Mouse (Mus musculus) forelimb bud, embryonic 11.5 days (tissue): ENCODE data around the gene Cxadr.
"Not testable (repeated sequence)": the region's sequence is repeated elsewhere in the genome, so short reads cannot be mapped to it uniquely, and the experiment has no call there.

Source experiments
- DNase-seq: peaks from one replicate; pipeline ENCODE4 v3.0.0-alpha.2; 2012; ENCODE audit warnings: low read depth, low spot score

Cxadr gene

DNA sequence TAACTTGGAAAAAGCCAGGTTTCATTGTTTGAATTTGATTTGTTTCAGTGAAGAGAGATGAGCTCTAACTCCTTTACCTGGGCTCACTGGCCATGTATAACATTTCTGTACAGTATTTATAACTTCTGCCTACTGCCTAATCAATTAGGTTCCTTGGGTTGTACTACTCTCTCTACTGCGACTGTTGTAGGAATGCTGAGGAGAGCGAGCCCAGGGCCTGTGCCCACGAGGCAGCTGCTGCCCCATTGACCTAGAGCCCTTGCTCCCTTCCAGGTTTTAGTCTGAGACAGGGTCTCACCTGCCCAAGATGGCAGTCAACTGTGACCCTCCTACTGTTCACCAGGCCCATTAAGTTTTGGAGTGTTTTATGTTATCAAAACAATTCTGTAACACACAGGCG is 60.2 kb downstream of the Cxadr start:
- DNase-seq, result no peak

DNA sequence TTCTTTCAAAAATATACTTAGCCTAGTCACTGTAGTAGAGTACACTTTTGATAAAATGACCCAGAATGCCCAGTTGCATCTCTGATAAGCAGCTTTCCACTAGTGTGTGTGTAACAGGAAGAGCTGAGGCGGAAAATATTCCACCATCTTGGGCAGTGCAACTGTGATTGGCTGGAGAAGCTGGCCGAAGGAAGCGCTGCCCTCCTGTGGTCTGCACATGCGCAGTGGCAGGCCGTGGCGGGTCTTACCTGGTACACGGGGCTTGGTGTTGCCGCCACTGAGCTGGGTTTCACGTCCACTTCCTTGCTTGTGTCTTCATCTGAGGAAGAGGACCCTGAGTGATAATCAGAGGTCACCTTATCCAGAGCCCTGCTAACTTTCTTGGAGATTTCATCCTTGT is 63.3 kb downstream of the Cxadr start:
- DNase-seq, result not testable (repeated sequence)

DNA sequence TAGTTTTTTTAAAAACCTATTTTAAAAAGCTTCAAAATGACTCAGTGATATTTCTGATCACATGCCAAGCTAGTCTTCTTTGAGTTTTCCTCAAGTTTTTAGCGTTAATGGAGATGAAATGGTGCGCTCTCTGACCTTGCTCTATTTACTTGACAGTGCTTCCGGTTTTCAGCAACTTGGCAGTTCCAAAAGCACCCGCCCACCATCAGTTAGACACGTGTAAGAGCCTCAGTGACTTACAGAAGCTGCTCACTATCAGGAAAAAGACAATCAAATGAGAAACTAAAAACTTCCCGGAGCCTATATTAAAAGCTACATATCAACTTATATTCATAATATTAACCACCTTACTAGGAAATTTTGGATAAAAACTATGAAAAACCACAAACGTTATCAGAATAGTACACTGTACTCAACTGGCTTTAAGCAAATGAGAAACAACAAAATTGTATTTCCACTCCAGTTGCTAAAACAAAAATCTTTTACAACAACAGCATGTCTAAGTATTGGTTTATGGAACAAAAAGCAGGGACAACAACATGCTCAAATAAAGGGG is 70.3 kb downstream of the Cxadr start:
- no peak for DNase-seq

DNA sequence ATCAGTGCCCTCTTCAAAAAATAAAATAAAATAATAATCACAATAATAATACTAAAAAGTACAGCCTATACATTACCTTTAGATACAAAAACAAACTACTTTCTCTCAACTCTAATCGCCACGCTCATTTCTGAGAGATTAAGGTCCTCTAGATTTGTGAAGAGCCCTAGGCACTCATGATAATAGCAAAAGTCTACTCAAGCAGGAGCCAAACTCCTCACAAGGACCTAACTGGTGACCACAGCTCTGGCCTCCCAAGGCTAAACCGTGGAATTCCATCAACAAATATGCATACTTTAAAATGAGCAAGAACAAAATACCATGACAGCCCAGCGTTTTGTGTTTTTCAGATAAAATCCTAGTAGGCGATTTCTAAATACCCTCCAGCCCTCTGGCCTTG is 71.5 kb downstream of the Cxadr start:
- no peak for DNase-seq

DNA sequence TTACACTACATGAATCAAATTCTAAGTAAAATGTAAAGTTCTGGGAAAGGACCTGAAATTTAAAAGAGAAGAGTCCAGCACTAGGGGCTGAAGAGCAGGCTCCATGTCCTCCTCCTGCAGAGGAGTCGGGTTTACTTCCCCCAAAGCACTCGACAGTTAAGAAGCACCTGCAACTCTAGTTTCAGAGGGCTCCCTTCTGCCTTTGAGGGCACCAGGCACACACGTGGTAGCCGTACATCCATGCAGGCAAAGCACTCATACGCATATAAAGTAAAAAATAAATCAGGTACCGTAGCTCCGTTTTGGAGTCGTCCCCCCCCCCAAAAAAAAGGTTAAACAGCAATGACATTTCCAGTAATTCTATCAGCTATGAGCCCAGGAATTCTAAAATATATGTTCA is 72.5 kb downstream of the Cxadr start:
- DNase-seq, result no peak

DNA sequence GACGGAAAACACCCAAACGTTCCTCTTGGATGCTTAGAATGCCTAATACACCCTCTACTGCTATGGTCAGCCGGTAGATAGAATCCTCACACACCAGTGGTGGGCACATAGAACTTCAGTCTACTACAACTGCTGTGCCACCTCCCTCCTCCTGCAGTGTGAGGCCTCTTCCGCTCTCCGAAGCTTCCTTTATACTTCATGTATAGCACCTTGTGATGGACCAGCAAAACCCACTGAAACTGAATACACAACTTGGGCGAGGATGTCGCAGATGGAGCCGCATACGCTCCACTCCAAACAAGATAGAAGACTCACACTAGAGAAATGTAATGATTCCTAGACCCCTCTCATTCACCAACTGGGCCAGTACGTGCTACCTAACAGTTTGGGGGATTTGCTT is 73.9 kb downstream of the Cxadr start:
- DNase-seq, result peak; percentile 33

DNA sequence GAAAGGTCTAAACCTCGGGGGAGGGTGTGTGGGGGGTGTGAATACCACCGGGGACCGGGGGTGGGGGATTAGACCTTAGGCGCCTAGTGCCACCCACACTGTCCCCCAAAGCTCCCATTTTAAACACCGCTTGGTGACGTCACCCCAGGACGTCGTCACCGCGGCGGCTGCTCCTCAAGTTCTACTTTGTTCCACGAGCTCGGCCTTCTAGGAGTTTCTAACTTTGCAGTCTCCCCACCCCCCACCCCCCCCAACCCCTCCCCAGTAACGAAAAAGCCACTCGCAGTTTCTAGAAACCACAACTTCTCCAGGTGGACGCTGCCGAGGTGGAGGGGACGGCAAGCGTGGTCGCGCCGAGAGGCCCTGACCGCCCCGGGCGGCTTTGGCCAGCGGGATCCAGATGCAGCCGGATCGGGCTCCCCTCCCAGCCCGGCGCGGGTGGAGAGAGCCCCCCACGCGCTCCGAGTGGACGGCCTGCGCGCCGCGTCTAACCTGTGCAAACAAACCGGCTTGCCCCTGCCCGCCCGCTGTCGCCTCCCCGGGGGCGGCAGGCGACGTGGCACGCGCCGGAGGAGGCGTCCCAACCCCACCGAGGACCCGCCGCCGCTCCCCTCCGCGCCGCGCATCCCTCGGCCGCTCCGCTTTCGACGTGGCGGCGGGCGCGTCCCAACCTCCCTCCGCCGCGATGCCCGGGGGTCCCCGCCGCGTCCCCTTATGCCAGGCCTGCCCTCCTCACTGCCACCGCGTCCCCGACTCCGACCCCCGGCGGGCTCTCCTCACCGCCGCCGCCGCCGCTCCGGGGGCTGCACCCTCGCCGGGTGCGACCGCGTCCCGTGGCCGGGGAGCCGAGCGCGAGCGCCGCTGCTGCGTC is 74.8 kb downstream of the Cxadr start:
- peak; percentile 67 for DNase-seq

DNA sequence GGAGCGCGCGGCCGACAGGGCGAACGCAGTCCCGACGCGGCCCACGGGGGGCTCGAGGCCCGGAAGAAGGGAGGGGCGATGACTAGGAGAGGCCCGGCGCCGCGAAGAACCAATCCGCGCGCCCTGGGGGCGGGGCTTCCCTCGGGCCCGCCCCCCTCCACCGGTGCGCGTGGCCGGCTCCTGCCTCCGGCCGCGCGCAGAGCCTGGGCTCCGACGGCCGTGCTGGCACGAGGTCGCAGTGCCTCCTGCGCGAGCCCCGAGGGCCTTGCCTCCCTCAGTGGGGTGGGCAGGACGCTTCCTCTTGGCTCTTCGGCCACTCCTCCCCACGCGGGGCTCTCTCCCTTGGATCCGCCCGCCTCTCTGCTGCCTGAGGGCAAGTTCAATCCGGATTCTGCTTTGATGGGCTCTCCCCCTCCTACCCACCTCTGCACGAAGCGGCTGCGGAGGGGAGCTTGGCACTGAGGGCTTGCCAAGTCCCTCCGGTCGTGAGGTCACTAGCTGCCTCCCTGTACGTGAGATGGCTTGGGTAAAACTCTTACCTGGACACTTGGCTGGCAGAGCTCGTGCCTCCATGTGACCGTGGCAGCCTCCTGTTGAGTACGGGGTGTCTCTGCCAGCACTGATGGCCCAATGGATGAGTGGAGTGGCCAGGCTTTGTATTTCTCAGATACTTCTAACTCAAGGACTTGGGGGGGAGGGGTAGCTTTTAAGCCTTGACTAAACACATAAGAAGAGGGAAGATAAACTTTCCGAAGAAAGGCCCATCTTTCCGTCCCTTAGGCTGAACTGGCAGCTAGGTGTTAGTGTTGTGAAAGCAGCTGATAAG is 75.7 kb downstream of the Cxadr start, which contains the start of gene Btg3:
TSS of gene Btg3 (minus strand) at position 448 of the 826 bp plus-strand sequence.
- peak; percentile 92 for DNase-seq

DNA sequence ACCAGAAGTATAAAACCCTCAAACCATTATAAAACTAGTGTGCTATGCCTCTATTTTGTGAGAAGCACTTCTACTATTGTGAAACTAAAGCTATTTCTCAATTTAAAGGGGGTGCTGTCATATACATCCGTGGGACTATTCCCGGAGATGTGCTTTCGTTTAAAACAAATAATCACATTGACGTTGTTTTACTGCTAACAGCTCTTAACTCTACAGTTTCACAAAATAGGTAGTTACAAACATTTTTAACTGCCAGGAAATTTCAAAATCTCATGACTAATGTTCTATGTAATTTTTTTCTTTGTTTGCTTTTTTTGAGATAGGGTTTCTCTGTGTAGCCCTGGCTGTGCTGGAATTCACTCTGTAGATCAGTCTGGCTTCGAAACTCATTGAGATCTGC is 77.2 kb downstream of the Cxadr start:
- no peak for DNase-seq

DNA sequence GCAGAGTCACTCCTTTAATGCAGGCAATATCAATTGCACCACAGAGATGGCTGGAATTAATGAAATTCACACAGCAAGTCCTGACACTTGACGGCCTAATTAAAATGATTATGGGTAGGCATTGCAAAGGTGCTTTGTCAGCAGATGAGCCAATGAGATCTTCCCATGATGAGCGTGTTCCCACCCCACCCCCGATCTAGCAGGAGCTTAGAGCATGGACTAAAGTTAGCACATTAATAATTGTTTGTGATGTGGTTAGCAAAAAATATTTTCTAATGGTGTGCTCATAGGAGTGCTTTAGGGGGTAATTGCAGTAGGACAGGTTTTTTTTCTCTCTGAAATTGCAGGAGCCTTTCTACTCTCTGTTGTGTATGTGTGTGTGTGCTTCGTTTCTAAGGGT is 87.8 kb downstream of the Cxadr start:
- no peak for DNase-seq

DNA sequence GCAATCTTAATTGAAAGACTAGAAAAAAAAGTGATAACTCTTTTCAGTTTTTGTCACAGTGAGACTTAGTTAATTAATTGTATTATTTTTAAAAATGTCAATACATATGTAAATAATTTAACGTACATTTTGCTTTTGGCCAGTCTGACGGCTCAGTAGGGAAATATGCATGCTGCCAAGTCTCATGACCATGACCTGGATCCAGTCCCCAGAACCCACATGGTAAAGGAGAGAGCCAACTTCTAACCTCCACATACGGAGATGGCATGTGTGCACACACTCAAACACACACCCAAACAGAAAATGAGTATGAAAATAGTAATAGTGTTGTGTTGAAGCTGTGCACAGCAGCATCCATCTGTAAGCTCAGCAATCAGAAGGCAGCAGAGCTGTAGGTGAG is 88.7 kb downstream of the Cxadr start:
- no peak for DNase-seq

DNA sequence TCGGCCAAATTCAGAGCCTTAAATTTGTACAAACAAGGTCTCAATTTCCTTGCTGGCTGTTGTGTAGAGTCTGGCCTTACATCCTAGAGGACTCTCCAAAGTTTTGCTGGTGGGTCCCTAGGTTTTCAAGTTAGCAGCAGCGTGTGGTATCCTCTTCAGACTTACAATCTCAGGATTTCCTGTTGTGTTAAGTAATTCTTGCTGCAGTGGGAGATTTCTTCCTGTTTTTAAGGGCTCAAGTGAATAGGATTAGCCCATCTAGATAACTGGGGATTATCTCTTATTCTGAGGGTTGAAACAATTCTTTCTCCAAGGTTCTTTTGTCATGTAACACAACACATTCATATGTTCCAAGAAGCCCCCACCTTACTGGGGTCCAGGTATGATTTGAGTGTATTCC is 90.1 kb downstream of the Cxadr start:
- no peak for DNase-seq

DNA sequence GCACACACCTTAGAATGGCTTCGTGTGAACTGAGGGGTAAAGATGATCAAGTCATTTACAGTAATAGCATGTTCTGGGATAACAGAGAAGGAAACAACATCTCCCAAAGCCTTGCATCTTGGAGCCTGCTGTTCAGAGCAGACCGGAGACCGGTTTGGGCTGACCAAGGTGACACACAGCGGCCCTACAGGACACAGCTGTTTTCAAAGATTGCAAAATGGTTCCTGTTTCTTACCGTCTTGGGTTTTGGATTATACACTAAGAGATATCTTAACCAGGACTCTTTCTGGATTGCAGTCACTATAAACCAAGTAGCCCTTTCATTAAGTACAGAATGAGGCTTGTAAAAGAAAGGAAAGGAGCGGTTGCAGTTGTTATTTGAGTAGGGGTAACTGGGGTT is 97.4 kb downstream of the Cxadr start:
- no peak for DNase-seq

DNA sequence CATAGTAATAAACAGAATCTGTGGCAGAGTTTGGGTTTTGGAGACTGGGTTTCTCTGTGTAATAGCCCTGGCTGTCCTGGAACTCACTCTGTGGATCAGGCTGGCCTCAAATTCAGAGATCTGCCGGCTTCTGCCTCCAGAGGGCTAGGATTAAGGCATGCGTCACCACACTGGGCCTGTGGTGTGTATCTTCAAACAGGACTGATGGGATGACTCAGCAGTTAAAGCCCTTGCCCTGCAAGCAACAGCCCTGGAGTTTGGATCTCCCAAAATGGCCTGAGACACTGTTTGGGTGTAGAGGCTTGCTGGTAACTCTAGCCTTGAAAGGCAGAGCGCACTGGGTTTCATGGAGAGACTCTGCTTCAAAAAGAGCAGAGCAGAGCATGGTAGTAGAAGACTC is 98.1 kb downstream of the Cxadr start:
- DNase-seq, result no peak

DNA sequence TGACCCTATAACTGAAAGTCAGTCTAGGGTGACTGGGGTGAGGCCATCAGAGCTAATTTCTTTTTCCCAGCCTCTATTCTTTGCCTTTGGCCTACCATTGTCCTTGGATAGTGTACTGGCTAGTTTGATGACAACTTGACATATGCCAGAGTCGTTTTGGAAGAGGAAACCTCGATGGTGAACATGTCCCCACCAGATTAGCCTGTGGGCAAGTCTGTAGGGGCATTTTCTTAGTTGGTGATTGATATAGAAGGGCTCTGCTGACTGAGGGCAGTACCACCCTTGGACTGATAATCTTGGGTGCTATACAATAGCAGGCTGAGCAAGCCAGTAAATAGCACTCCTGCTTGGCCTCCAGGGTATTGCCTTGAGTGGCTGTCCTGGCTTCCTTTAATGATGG is 101.0 kb downstream of the Cxadr start:
- no peak for DNase-seq

DNA sequence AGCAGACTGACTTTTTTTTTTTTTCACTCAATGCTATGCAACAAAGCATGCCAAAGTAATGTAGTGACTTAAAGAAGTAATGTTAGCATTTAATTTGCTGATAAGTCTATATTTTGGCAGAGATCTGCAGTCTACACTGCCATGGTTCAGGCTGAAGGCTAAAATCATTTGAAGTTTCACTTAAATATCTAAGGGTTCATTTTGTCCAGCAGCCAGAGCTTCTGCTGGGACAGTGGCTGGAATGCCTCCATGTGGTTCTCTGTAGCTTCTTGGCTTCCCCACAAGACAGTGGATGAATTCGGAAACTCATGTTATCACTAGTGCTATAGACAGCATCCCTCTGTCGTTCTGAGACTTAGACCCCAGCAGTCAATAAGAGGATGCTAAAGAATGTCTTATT is 105.4 kb downstream of the Cxadr start:
- no peak for DNase-seq

DNA sequence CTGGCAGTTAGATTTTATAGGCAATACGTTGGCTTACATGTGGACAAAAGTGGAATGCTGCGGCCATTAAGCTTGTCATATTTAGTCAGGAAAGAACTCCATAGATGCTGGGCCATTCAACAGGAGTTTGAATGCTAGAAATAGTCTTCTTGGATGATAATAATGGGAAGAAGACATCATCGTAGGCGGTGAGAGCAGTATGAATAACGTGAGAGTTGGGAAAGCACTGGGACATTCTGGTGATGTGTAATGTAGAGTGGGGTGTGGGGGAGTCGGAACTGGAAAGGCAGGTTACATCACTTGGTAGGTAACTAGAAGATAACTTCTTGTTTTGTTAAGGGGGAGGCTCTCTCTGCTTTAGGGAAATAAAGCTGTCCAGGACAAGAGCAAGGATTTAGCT is 106.6 kb downstream of the Cxadr start:
- DNase-seq, result no peak
